Mouse (Mus musculus) MEL (cell line): ENCODE measurements at regions not wholly inside any gene's neighbourhood (a gene's known extent, or its start where the extent isn't known, plus 50 kb on each side); places are given as distances from the start of the nearest gene placed in this dataset.

Experiments
- DNase-seq: peaks from one replicate; pipeline ENCODE4 v3.0.0; 2011; ENCODE audit warnings: low read depth, low spot score
- H3K27ac ChIP-seq: 2 replicates; pipeline ENCODE4 v1.5.1; 2012; ENCODE audit warnings: low read depth, mild to moderate bottlenecking, control low read depth, low read length, moderate library complexity; ENCODE audit not compliant: control insufficient read depth
- H3K27me3 ChIP-seq, 2 experiments: fragments of 150-350 bp in 1 of 2; sonication (generic) in 1 of 2; 2 replicates each; pipeline ENCODE4 v1.6.1; 2012; ENCODE audit warnings: low read length in 2 of 2, mild to moderate bottlenecking in 2 of 2, improper control_type of control experiment in 1 of 2, moderate library complexity in 1 of 2; ENCODE audit not compliant: insufficient read depth in 2 of 2, control insufficient read depth in 1 of 2
- H3K36me3 ChIP-seq, 2 experiments: 2 replicates each; pipeline ENCODE4 v1.6.1; 2012 to 2014; ENCODE audit warnings: low read length in 2 of 2, improper control_type of control experiment in 1 of 2, inconsistent platforms in 1 of 2, mild to moderate bottlenecking in 1 of 2; ENCODE audit not compliant: insufficient read depth in 2 of 2, control insufficient read depth in 1 of 2
- H3K4me1 ChIP-seq, 2 experiments: fragments of 150-350 bp in 1 of 2; sonication (generic) in 1 of 2; 2 replicates each; pipeline ENCODE4 v1.6.1; 2012; ENCODE audit warnings: low read length in 2 of 2, improper control_type of control experiment in 1 of 2, mild to moderate bottlenecking in 1 of 2; ENCODE audit not compliant: insufficient read depth in 2 of 2, control insufficient read depth in 1 of 2
- H3K4me3 ChIP-seq, 2 experiments: fragments of 150-350 bp in 1 of 2; sonication (generic) in 1 of 2; 2 replicates each; pipeline ENCODE4 v1.5.1; 2012; ENCODE audit warnings: low read depth in 2 of 2, low read length in 2 of 2, mild to moderate bottlenecking in 2 of 2, moderate library complexity in 2 of 2, control low read depth in 1 of 2, improper control_type of control experiment in 1 of 2; ENCODE audit not compliant: control insufficient read depth in 1 of 2, insufficient read depth in 1 of 2
- H3K79me2 ChIP-seq: 2 replicates; pipeline ENCODE4 v1.6.1; 2012; ENCODE audit warnings: mild to moderate bottlenecking, low read length, moderate library complexity; ENCODE audit not compliant: control insufficient read depth, poor library complexity, insufficient read depth
- H3K9ac ChIP-seq: 2 replicates; pipeline ENCODE4 v1.6.1; 2012; ENCODE audit warnings: low read depth, mild to moderate bottlenecking, control low read depth, low read length, moderate library complexity; ENCODE audit not compliant: control insufficient read depth, poor library complexity, severe bottlenecking
- H3K9me3 ChIP-seq: fragments of 150-350 bp; sonication (generic); replicated peaks from 2 replicates; pipeline ENCODE4 v1.6.1; 2012; ENCODE audit warnings: mild to moderate bottlenecking, low read length, improper control_type of control experiment, moderate library complexity; ENCODE audit not compliant: insufficient read depth
- BHLHE40 ChIP-seq: IDR thresholded peaks from 2 replicates; pipeline ENCODE4 v1.6.1; 2012; ENCODE audit warnings: low read depth, mild to moderate bottlenecking, inconsistent platforms, low read length, improper control_type of control experiment, borderline replicate concordance
- CHD2 ChIP-seq: IDR thresholded peaks from 2 replicates; pipeline ENCODE4 v1.6.1; 2011; ENCODE audit warnings: low read length, improper control_type of control experiment
- ELF1 ChIP-seq: IDR thresholded peaks from 2 replicates; pipeline ENCODE4 v1.6.1; 2014; ENCODE audit warnings: low read depth, mild to moderate bottlenecking, inconsistent platforms, low read length, improper control_type of control experiment, moderate library complexity
- EP300 ChIP-seq, 2 experiments: IDR thresholded peaks; 2 replicates each; pipeline ENCODE4 v1.6.1; 2011; ENCODE audit warnings: improper control_type of control experiment in 2 of 2, low read length in 2 of 2, low read depth in 1 of 2, mild to moderate bottlenecking in 1 of 2
- ETS1 ChIP-seq: IDR thresholded peaks from 2 replicates; pipeline ENCODE4 v1.6.1; 2012; ENCODE audit warnings: low read depth, mild to moderate bottlenecking, inconsistent platforms, low read length, improper control_type of control experiment, moderate library complexity
- GATA1 ChIP-seq: IDR thresholded peaks from 2 replicates; pipeline ENCODE4 v1.6.1; 2011; ENCODE audit warnings: low read depth, low read length, improper control_type of control experiment
- HCFC1 ChIP-seq: IDR thresholded peaks from 2 replicates; pipeline ENCODE4 v1.6.1; 2012; ENCODE audit warnings: low read depth, mild to moderate bottlenecking, inconsistent platforms, low read length, improper control_type of control experiment, moderate library complexity
- JUND ChIP-seq: IDR thresholded peaks from 2 replicates; pipeline ENCODE4 v1.6.1; 2011; ENCODE audit warnings: low read depth, mild to moderate bottlenecking, improper control_type of control experiment, low read length
- KAT2A ChIP-seq: conservative IDR thresholded peaks from 2 replicates; pipeline ENCODE4 v1.6.1; 2012; ENCODE audit warnings: low read depth, low read length, improper control_type of control experiment, inconsistent platforms
- MAZ ChIP-seq: IDR thresholded peaks from 2 replicates; pipeline ENCODE4 v1.6.1; 2012; ENCODE audit warnings: low read depth, mild to moderate bottlenecking, inconsistent platforms, low read length, improper control_type of control experiment
- MXI1 ChIP-seq: IDR thresholded peaks from 2 replicates; pipeline ENCODE4 v1.6.1; 2011; ENCODE audit warnings: mild to moderate bottlenecking, low read depth, low read length, improper control_type of control experiment
- MYB ChIP-seq: IDR thresholded peaks from 2 replicates; pipeline ENCODE4 v1.6.1; 2011; ENCODE audit warnings: mild to moderate bottlenecking, low read depth, low read length, improper control_type of control experiment
- NELFE ChIP-seq: IDR thresholded peaks from 2 replicates; pipeline ENCODE4 v1.6.1; 2011; ENCODE audit warnings: low read depth, low read length, improper control_type of control experiment
- POLR2A ChIP-seq, 2 experiments: IDR thresholded peaks; 2 replicates each; pipeline ENCODE4 v1.6.1; 2011 to 2012; ENCODE audit warnings: low read length in 2 of 2, mild to moderate bottlenecking in 2 of 2, control low read depth in 1 of 2, improper control_type of control experiment in 1 of 2, low read depth in 1 of 2, moderate library complexity in 1 of 2; ENCODE audit not compliant: control insufficient read depth in 1 of 2, insufficient read depth in 1 of 2, poor library complexity in 1 of 2
- POLR2AphosphoS2 ChIP-seq: IDR thresholded peaks from 2 replicates; pipeline ENCODE4 v1.6.1; 2011; ENCODE audit warnings: low read length, improper control_type of control experiment
- RCOR1 ChIP-seq: IDR thresholded peaks from 2 replicates; pipeline ENCODE4 v1.6.1; 2012; ENCODE audit warnings: low read depth, mild to moderate bottlenecking, inconsistent platforms, low read length, improper control_type of control experiment
- SIN3A ChIP-seq: IDR thresholded peaks from 2 replicates; pipeline ENCODE4 v1.6.1; 2012; ENCODE audit warnings: low read length, improper control_type of control experiment, inconsistent platforms
- SMC3 ChIP-seq: IDR thresholded peaks from 2 replicates; pipeline ENCODE4 v1.6.1; 2011; ENCODE audit warnings: low read depth, low read length, improper control_type of control experiment
- TBP ChIP-seq: IDR thresholded peaks from 2 replicates; pipeline ENCODE4 v1.8.0; 2011; ENCODE audit warnings: low read depth, low read length, improper control_type of control experiment
- USF1 ChIP-seq: IDR thresholded peaks from 2 replicates; pipeline ENCODE4 v1.6.1; 2014; ENCODE audit warnings: low read depth, mild to moderate bottlenecking, inconsistent platforms, low read length, improper control_type of control experiment, moderate library complexity
- USF2 ChIP-seq, 2 experiments: IDR thresholded peaks; 2 replicates each; pipeline ENCODE4 v1.6.1; 2011 to 2012; ENCODE audit warnings: improper control_type of control experiment in 2 of 2, low read length in 2 of 2, borderline replicate concordance in 1 of 2, inconsistent platforms in 1 of 2, low read depth in 1 of 2, mild to moderate bottlenecking in 1 of 2; ENCODE audit not compliant: insufficient read depth in 1 of 2
- ZKSCAN1 ChIP-seq: IDR thresholded peaks from 2 replicates; pipeline ENCODE4 v1.6.1; 2012; ENCODE audit warnings: low read depth, mild to moderate bottlenecking, inconsistent platforms, low read length, improper control_type of control experiment, moderate library complexity
- ZMIZ1 ChIP-seq: IDR thresholded peaks from 2 replicates; pipeline ENCODE4 v1.6.1; 2012; ENCODE audit warnings: low read depth, mild to moderate bottlenecking, inconsistent platforms, low read length, improper control_type of control experiment, moderate library complexity

DNA sequence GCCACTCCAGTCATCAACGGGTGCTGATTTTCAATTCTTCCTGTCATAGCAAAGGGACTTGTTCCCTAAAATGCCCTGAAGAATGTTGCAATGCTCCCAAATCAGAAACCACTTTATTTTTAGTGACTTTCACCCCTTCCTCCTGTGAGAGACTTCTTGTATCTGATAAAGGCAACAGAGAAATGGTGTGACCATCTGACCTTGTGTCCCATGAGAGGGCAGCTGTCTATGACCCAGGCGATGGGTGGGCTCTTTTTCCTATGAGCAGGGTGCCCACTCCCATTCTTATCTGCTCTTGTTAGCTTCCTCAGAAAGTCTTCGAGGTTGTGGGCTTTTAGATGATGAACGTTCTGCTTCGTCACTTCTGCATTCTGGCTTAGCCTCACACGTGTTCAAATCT, 265.8 kb upstream of the Klf4 start:
- H3K36me3 ChIP-seq, result no peaks in the 10 kb centered on the region
- DNase-seq, result no peak
- TF ChIP-seq TBP (no peak), ZKSCAN1 (no peak), JUND (no peak), GATA1 (no peak), ETS1 (no peak), RCOR1 (no peak), KAT2A (no peak), SIN3A (no peak)
- TF ChIP-seq, all 39 proteins: peak for 0

DNA sequence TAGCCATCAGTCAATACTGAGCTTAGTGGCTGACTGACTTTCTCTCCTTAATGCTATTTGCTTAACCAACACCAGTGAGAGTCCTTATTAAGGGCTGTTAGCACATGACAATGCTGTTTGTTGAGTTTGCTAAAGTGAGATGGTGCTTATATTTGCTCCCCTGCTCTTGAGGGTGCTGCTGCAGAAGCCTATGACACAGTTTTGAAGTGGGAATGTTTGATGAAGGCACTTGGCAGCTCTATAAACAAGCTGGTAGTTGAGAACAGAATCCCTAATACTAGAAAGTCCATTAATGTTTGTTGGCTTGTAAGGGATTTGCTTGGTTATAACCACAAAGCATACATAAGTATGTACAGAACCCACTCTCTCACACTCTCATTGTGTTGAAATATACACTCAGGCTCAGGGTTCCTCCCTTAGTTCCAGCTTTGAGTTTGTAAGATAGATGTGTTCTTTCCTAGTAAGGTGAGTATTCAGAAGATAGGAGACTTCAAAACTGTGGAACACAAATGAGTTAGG, 249.1 kb upstream of the Klf4 start:
- H3K27me3 ChIP-seq, result no peaks in the 10 kb centered on the region
- TF ChIP-seq MAZ, result no peak
- no peak for TF ChIP-seq ELF1
- TF ChIP-seq MXI1, result no peak
- TF ChIP-seq HCFC1, result no peak
- no peak for TF ChIP-seq BHLHE40
- TF ChIP-seq NELFE, result no peak
- no peak for TF ChIP-seq USF1
- TF ChIP-seq SIN3A, result no peak
- TF ChIP-seq CHD2, result no peak
- TF ChIP-seq ZKSCAN1, result no peak
- TF ChIP-seq POLR2A (IDR thresholded peaks at IDR 0.05; ENCODE audit: control insufficient read depth in 1 of 2, insufficient read depth in 1 of 2, low read depth in 1 of 2, low read length in 2 of 2, poor library complexity in 1 of 2), result no peak
- no peak for TF ChIP-seq ZMIZ1
- TF ChIP-seq JUND, result no peak
- no peak for TF ChIP-seq USF2 (IDR thresholded peaks at IDR 0.05; ENCODE audit: borderline replicate concordance in 1 of 2, insufficient read depth in 1 of 2, low read depth in 1 of 2, low read length in 2 of 2)
- TF ChIP-seq MYB, result no peak
- no peak for TF ChIP-seq EP300 (IDR thresholded peaks at IDR 0.05; ENCODE audit: low read depth in 1 of 2, low read length in 2 of 2)
- TF ChIP-seq TBP, result no peak
- no peak for TF ChIP-seq SMC3
- TF ChIP-seq POLR2AphosphoS2, result no peak
- H3K9me3 ChIP-seq, result no peaks in the 10 kb centered on the region
- H3K4me1 ChIP-seq, result no peaks in the 10 kb centered on the region
- H3K79me2 ChIP-seq, result no peaks in the 10 kb centered on the region
- H3K27ac ChIP-seq, result no peak overlapping the region
- no peak overlapping the region for H3K9ac ChIP-seq
- no peak overlapping the region for H3K4me3 ChIP-seq
- no peak for DNase-seq
- H3K36me3 ChIP-seq, result no peaks in the 10 kb centered on the region

More for the DNA sequence above, 265.8 kb upstream of the Klf4 start:
- H3K9ac ChIP-seq, result no peak overlapping the region
- H3K79me2 ChIP-seq, result no peaks in the 10 kb centered on the region
- no peaks in the 10 kb centered on the region for H3K4me1 ChIP-seq
- no peaks in the 10 kb centered on the region for H3K27me3 ChIP-seq
- no peaks in the 10 kb centered on the region for H3K9me3 ChIP-seq
- H3K27ac ChIP-seq, result no peak overlapping the region
- no peak overlapping the region for H3K4me3 ChIP-seq
